Mouse (Mus musculus) urinary bladder, postnatal 25 days (tissue): ENCODE results near the gene Gldc.

ENCODE experiments used
- DNase-seq: peaks from one replicate; pipeline ENCODE4 v3.0.0; 2022; ENCODE audit warnings: low spot score

Gldc gene

GRCm38 (mm10) chr19:30107221-30107845 lies 67.9 kb downstream of the Gldc start:
- DNase-seq: no peak

- no peak for DNase-seq
Measured at GRCm38 (mm10) chr19:30105045-30105842, 70.0 kb downstream of the Gldc start.

GRCm38 (mm10) chr19:30102620-30103019 lies 72.6 kb downstream of the Gldc start:
- DNase-seq: no peak

- no peak for DNase-seq
Measured at GRCm38 (mm10) chr19:30100571-30100970, 74.7 kb downstream of the Gldc start.

- no peak for DNase-seq
Measured at GRCm38 (mm10) chr19:30097039-30097438, 78.2 kb downstream of the Gldc start.

GRCm38 (mm10) chr19:30096186-30096585 lies 79.0 kb downstream of the Gldc start:
- no peak for DNase-seq

- DNase-seq: no peak
Measured at GRCm38 (mm10) chr19:30091644-30092295, 83.5 kb downstream of the Gldc start.

- no peak for DNase-seq
Measured at GRCm38 (mm10) chr19:30090163-30090562, 85.1 kb downstream of the Gldc start.

- no peak for DNase-seq
Measured at GRCm38 (mm10) chr19:30065797-30066196, 109.4 kb downstream of the Gldc start.

GRCm38 (mm10) chr19:30054218-30054617 lies 121.0 kb downstream of the Gldc start:
- no peak for DNase-seq

- DNase-seq: no peak
Measured at GRCm38 (mm10) chr19:30051479-30051878, 123.8 kb downstream of the Gldc start.

GRCm38 (mm10) chr19:30050584-30050983 lies 124.6 kb downstream of the Gldc start:
- DNase-seq: no peak
